Mouse (Mus musculus) ES-E14 (cell line): ENCODE measurements at regions not wholly inside any gene's neighbourhood (a gene's known extent, or its start where the extent isn't known, plus 50 kb on each side); places are given as distances from the start of the nearest gene placed in this dataset.

Source experiments
- DNase-seq: peaks from one replicate; pipeline ENCODE4 v3.0.0-alpha.2; 2013; ENCODE audit warnings: low read depth, low spot score
- H3K27ac ChIP-seq: 2 replicates; pipeline ENCODE4 v1.5.1; 2012; ENCODE audit warnings: low read depth, mild to moderate bottlenecking, low read length, moderate library complexity, mixed read lengths; ENCODE audit not compliant: poor library complexity, insufficient read depth, severe bottlenecking
- H3K36me3 ChIP-seq: 2 replicates; pipeline ENCODE4 v1.6.1; 2012; ENCODE audit warnings: mild to moderate bottlenecking, low read length, moderate library complexity, mixed read lengths; ENCODE audit not compliant: control insufficient read depth, poor library complexity, insufficient read depth, severe bottlenecking
- H3K4me1 ChIP-seq, 2 experiments: fragments of 150-350 bp in 1 of 2; sonication (generic) in 1 of 2; 2 replicates each; pipeline ENCODE4 v1.6.1; 2012; ENCODE audit warnings: low read length in 2 of 2, mild to moderate bottlenecking in 1 of 2, mixed read lengths in 1 of 2; ENCODE audit not compliant: control insufficient read depth in 2 of 2, insufficient read depth in 2 of 2, poor library complexity in 1 of 2
- H3K4me3 ChIP-seq, 2 experiments: fragments of 150-350 bp in 1 of 2; sonication (generic) in 1 of 2; 2 replicates each; pipeline ENCODE4 v1.5.1; 2012; ENCODE audit warnings: low read length in 2 of 2, low read depth in 1 of 2, mild to moderate bottlenecking in 1 of 2, mixed read lengths in 1 of 2; ENCODE audit not compliant: insufficient read depth in 1 of 2, poor library complexity in 1 of 2, severe bottlenecking in 1 of 2
- H3K9ac ChIP-seq: 2 replicates; pipeline ENCODE4 v1.6.1; 2012; ENCODE audit warnings: low read depth, mild to moderate bottlenecking, low read length, mixed read lengths; ENCODE audit not compliant: poor library complexity, insufficient read depth, severe bottlenecking
- H3K9me3 ChIP-seq: fragments of 150-350 bp; sonication (generic); 2 replicates; pipeline ENCODE4 v1.6.1; 2012; ENCODE audit warnings: low read depth, mild to moderate bottlenecking, low read length; ENCODE audit not compliant: control insufficient read depth, insufficient read depth
- CHD2 ChIP-seq: IDR thresholded peaks from 2 replicates; pipeline ENCODE4 v1.6.1; 2014; ENCODE audit warnings: mild to moderate bottlenecking, low read depth, low read length, inconsistent platforms
- HCFC1 ChIP-seq: IDR thresholded peaks from 2 replicates; pipeline ENCODE4 v1.6.1; 2012; ENCODE audit warnings: low read length, inconsistent platforms, borderline replicate concordance; ENCODE audit not compliant: insufficient read depth
- MAFK ChIP-seq: IDR thresholded peaks from 2 replicates; pipeline ENCODE4 v1.6.1; 2014; ENCODE audit warnings: mild to moderate bottlenecking, low read depth, low read length, inconsistent platforms; ENCODE audit not compliant: insufficient read depth
- ZC3H11A ChIP-seq: IDR thresholded peaks from 2 replicates; pipeline ENCODE4 v1.6.1; 2012; ENCODE audit warnings: low read depth, mild to moderate bottlenecking, inconsistent platforms, low read length, borderline replicate concordance
- ZNF384 ChIP-seq: IDR thresholded peaks from 2 replicates; pipeline ENCODE4 v1.6.1; 2012; ENCODE audit warnings: low read depth, low read length, inconsistent platforms
- in situ Hi-C, 2 experiments: fragments of 600-800 bp; cut with MboI; formaldehyde crosslinking; loops; one replicate each; pipeline ENCODE4 v1.15.1; 2025; ENCODE audit warnings: low sequenced_read_pairs in 2 of 2, inconsistent platforms in 1 of 2; ENCODE audit not compliant: unreplicated experiment in 2 of 2

DNA sequence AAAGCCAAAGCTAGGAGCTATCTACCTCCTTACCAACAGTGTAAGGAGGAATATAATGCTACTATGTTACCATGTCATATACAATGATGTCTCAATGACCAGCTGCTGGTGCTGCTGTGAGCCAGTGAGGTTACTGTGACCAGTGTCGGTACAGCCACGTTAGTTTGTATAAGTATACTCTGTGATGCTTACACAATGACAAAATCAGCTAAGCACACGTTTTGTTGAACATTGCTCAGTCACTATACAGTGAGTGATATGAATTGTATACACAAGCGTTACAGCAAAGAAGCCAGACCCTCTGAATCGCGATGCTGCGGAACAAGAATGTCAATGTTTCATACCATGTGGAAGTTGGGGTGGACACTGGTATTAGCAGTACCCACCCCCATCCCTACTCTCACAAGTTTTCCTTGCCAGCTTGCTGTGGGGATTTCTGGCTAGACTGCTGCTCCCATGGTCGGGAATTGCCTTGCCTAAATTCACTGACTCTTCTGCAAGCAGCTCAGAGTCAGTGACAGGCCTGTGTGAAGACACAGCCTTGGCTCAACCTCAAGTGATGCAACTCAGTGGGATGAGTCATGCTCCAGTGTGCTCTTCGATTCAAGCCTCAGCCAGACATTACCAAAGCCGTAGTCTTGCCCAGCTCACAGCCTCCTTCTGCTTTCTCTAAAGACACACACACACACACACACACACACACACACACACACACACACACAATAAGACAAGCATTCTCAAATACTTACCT, 96.5 kb upstream of the Plcb4 start:
- no peak for DNase-seq
- TF ChIP-seq HCFC1 (no peak), MAFK (no peak), ZC3H11A (no peak), ZNF384 (no peak), CHD2 (no peak)
- Histone ChIP-seq H3K36me3 (no peaks in the 10 kb centered on the region), H3K9ac (no peak overlapping the region), H3K27ac (no peak overlapping the region), H3K9me3 (no peaks in the 10 kb centered on the region), H3K4me1 (peaks cover 4 to 15% of the 10 kb centered on the region in 2 experiments; a peak in 3 of 4 replicates), H3K4me3 (no peak overlapping the region)
- in situ Hi-C loops: no loop called here

DNA sequence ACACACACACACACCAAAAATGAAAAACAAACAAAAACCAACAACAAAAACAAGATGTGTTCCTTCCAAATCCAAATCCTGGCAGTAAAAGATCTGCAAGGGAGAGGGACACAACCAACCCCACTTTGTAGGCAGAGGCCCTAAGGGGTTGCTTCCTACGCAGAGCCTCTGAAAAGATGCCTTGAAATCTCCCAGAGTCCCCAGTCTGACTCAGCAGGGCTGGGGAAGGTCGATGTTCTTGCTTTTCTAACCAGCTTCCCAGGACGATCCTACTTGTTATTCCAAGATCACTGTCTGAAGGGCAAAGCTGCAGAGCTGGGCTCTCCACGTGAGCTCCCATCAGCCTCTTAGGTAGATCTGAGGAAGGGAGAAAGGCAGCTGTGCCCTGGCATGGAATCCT, 94.6 kb upstream of the Plcb4 start:
- no peak overlapping the region for H3K9ac ChIP-seq
- H3K9me3 ChIP-seq: no peaks in the 10 kb centered on the region
- no peak overlapping the region for H3K27ac ChIP-seq
- TF ChIP-seq ZC3H11A (no peak), HCFC1 (no peak), ZNF384 (no peak), MAFK (no peak), CHD2 (no peak)
- no peaks in the 10 kb centered on the region for H3K36me3 ChIP-seq
- H3K4me1 ChIP-seq: peaks cover 4 to 15% of the 10 kb centered on the region in 2 experiments; a peak in 3 of 4 replicates
- no peak for DNase-seq
- H3K4me3 ChIP-seq: no peak overlapping the region
- in situ Hi-C loops: no loop called here

DNA sequence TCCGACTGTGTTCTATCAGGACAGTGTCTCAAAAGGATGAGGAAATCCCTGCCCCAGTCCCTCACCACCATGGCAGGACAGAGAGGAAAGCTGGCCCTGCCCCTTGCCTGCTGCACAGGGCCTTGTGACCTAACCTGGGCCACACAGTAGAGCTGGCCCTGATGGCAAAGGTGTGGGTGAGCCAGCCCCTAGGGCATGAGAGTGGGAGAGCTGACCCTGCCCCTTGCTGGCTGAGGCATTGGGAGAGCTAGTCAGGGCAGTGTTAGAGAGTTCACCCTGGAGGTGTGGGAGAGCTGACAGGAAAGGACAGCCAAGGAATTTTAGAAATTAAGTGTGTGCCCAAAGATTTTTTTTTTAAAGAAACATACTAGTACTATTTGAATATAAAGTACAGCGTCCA, 90.5 kb upstream of the Plcb4 start:
- Histone ChIP-seq H3K9ac (no peak overlapping the region), H3K4me1 (no peaks in the 10 kb centered on the region), H3K27ac (no peak overlapping the region), H3K9me3 (no peaks in the 10 kb centered on the region), H3K36me3 (no peaks in the 10 kb centered on the region), H3K4me3 (no peak overlapping the region)
- in situ Hi-C loops: no loop called here
- no peak for DNase-seq
- no peak for TF ChIP-seq CHD2
- no peak for TF ChIP-seq MAFK
- TF ChIP-seq HCFC1: no peak
- no peak for TF ChIP-seq ZNF384
- TF ChIP-seq ZC3H11A: no peak

DNA sequence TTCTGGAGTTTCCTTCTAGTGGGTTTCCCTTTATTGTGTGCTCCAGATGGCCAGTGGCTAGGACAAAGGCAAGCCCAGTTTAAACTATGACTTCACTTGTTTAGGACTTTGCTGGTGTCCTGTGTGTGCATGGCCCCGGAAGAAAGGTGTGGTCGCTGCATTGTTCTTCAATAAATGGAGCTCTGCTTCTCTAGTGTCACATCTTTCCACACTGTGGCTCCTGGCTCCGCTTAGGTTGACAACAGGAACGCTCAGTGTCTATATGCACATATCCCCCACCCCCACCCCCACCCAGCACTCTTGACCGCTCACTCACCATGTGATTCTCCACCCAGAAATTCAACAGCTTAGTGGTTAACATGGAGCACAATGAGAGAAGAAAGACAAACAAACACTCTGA, 87.2 kb upstream of the Plcb4 start:
- TF ChIP-seq ZNF384: no peak
- TF ChIP-seq ZC3H11A: no peak
- no peak for TF ChIP-seq MAFK
- TF ChIP-seq CHD2: no peak
- TF ChIP-seq HCFC1: no peak
- H3K4me1 ChIP-seq: no peaks in the 10 kb centered on the region
- no peak for DNase-seq
- H3K4me3 ChIP-seq: no peak overlapping the region
- in situ Hi-C loops: no loop called here
- no peaks in the 10 kb centered on the region for H3K9me3 ChIP-seq
- H3K27ac ChIP-seq: no peak overlapping the region
- no peak overlapping the region for H3K9ac ChIP-seq
- H3K36me3 ChIP-seq: no peaks in the 10 kb centered on the region
